Mouse (Mus musculus) skeletal muscle tissue, adult 2 months (tissue): ENCODE results near the gene Capn1.
"Not testable (repeated sequence)": the region's sequence is repeated elsewhere in the genome, so short reads cannot be mapped to it uniquely, and the experiment has no call there.

ENCODE experiments used
- DNase-seq: peaks from one replicate; pipeline ENCODE4 v3.0.0-alpha.2; 2012; ENCODE audit warnings: low read depth, low spot score

Gene Capn1

DNA sequence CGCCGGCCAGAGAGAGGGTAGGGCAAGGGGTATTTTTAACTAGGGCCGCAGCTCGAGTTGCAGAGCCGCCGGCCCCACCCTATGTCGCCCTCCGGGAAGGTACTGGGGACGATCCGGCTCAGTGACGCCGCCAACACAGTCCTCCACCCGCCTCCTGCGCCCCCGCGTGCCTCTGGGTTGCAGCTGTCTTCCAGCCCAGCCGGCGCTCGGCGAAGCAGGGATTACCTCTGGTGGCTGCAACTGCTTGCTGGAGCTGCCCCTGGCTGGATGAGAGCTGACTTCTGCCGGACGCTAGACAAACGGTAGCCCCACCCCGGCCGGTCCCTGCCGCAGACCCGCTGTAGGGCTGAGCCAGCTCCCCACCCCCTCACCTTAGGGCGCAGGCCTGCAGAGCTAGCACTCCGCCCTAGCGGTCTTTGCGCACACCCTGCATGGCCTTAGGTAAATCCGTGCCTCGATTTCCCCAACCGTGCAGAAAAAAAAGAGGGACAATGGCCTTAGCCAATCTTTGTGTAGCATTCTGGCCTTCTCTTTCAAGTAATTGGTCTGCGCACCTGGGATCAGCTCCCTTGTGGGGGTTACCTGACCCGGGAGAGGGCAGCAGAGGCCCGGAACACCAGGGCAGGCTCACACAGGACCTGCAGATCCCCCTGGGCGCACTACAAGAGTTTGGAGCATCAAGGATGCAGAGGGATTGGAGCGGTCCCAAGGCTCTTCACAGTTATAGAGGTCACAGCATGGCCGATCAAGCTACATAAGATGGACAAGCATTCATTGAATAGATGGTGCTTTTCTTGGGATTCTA, at the start of gene Capn1:
Gene Capn1 (minus strand): TSS at position 387 of the 805 bp plus-strand sequence.
- peak; percentile 84 for DNase-seq

DNA sequence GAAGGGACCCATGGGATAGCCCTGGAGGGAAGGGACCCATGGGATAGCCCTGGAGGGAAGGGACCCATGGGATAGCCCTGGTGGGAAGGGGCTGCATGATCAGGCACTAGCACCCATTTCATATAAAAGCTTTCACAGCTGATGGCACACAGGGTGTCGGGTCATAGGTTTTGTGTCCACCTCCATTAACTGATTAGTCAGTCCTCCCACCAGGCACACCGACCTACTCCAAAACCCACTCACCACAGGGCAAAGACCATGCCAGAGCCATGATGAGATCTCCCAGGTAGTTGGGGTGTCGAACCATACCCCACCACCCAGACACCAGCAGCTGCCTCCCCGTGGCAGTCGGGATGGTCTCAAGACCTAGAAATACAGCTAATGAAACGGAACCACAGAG, 47.4 kb upstream of the Capn1 start:
- DNase-seq, result no peak

DNA sequence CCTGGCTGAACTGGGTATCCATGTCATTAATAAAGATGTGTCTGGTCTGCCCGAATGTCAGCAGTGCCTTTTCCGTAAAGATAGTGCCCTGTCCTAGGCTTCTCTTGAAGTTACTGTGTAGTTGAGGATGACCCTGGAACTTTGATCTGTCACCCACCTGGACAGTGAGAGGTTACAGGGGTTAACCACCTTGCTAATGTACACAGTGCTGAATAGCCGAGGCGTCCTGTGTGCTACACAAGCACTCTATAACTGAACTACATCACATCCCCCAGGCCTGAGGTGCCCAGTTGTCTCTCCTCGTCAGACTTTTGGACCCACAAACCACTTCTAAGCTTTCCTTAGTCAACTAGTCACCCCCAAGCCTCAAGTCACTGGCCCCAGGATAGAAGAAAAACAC, 46.7 kb upstream of the Capn1 start:
- DNase-seq, result no peak

DNA sequence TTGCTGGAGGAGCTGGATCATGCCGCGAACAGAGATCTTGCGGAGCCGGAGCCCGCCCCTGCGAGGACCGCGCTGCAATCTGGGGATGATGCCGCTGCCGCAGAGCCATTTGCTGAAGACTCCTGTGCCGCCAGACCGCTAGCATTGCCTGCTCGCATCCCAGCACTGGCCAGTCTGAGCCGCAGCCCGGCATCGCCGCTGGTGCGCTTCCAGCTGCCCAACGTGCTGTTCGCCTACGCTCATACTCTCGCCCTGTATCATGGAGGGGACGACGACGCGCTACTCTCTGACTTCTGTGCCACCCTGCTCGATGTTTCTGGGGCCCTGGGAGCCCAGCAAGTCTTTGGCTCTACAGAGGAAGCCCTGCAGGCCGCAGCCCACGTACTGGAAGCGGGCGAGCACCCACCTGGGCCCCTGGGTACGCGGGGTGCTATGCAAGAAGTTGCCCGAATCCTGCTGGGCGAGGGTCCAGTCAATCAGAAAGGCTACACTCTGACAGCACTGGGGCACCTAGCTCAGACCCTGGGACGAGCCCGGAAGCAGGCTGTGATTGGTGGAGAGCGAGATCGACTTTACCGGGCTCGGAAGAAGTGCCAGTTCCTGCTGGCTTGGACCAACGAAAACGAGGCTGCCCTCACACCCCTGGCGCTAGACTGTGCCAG, 46.1 kb upstream of the Capn1 start:
- no peak for DNase-seq

DNA sequence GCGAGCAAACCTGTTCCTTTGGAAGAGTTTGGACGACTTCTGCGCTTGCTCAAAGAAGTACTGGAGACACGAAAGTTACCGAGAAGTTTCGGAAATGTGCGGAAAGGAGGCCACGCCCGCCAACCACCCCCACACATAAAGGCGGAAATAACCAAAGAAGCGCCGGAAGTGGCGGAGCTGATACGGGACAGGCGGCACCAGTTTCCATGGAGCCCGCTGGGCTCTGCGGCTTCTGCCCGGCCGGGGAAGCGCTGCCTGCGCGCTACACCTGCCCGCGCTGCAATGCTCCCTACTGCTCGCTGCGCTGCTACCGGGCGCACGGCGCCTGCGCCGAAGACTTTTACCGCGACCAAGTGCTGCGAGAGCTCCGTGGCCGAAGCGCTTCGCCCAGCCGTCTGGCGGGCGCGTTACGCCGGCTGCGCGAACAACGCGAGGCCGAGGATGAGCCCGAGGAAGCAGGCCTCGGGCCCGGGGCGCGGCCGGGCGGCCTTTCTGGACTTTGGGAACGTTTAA, 45.4 kb upstream of the Capn1 start, which contains the start of gene Znhit2:
Gene Znhit2 (plus strand): TSS at position 172 of the 513 bp plus-strand sequence.
- peak; percentile 89 for DNase-seq

DNA sequence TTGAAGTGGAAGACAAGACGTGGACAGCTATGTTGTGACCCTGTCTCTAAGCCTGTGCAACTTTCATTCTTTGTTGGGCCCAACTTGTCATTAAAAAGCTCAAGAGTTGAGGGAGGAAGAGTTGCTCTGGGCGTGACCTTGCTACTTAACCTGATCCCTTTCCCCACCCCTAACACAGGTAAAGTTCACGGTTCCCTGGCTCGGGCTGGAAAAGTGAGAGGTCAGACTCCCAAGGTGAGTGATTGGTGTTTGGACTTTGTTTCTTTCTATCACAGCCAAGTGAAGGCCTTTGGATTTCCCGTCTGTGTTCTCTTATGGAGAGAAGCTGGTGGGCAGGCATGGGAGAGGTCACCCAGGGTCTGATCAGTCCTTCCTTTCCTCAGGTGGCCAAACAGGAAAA, 43.3 kb upstream of the Capn1 start:
- DNase-seq, result no peak

DNA sequence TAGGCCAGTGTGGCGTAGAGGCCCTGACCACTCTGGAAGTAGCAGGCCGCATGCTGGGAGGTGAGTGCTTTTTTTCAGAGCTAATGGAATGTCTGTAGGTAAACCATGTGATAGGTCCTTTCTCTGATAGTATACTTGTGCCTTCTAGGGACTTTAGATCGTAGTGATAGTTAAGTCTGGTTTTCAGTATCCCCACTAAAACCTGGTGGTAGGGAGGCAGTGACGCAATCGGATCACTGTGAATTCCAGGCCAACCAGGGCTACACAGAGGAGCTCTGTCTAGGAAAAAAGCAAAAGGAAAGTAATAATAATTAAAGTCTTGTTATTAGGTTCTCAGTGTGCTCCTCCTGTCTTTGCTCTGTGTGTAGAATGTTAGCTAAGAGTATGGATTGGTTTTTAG, 42.8 kb upstream of the Capn1 start:
- no peak for DNase-seq

DNA sequence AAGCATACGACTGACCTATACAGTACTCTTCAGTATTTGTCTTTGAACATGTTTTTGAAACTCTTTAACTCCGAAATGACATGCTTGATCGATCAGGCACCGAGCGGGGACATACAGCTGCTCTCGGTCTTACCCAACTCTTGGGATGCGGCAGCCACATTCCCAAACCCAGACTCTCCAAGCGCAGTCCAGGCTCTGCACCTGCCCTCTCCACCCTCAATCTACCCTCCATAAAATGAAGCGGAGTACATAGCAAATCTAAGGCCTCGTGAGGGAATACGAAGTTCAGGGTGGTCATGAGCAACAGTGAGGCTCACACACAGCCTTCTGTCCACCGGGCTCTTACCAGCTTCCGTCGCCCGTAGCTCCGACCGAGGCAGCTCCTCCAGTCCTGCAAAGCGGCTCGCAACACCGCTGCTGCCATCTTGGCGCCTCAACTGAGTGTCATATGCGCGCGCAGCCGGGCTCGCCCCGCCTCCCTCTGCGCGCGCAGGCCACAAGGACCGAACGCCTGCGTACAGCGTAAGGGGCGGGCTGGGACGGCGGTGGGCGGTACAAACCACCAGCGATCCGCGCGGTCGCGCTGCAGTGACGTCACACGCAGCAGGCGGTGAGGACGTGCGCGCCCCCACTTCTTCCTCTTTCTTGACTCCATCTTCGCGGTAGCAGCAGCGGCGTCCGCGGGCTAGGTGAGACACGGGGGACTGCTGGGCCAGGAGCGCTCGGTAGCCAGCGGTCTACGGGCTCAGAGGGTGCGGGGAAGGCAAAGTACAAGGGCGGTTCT, 41.8 kb upstream of the Capn1 start, which contains the start of the genes Mrpl49 and Fau:
Gene Mrpl49 (minus strand): TSS at position 473 of the 784 bp plus-strand sequence.
Gene Fau (plus strand): TSS at position 532 of the 784 bp plus-strand sequence.
- DNase-seq, result peak; percentile 99

DNA sequence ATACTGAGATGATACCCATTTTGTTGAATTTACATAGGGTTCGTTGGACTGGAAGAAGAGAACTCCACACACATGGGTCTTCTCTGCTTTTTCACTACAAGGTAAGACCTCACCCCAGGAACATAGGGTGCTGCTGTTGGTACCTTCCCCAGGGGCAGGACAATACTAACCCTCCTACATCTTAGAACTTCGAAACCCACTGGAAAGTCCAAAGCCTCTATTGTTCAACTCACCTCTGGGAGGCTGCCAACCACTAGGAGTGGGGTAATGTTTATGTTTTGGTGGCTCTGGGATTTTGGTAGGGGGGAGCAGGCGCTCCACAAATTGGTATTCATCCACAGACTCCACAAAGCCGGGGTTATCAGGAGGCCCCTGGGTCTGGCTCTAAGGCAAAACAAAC, 41.0 kb upstream of the Capn1 start:
- DNase-seq, result no peak

DNA sequence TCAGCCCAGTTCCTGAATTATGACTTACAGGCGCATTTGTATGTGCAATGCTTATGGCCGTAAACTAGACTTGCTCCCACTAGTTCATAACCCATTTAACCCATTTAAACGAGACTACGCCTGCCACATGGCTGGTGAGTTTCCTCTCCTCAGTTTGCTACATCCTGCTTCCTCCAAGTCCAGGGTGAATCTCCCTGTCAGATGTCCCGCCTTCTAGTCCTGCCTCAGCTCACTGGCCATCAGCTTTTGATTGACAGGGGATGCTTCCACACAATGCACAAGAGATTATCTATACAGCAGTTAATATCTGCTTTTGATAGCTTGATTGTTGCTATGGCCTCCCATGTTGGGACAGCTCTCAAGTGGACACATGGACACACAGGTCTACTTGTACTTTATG, 38.6 kb upstream of the Capn1 start:
- DNase-seq, result no peak

DNA sequence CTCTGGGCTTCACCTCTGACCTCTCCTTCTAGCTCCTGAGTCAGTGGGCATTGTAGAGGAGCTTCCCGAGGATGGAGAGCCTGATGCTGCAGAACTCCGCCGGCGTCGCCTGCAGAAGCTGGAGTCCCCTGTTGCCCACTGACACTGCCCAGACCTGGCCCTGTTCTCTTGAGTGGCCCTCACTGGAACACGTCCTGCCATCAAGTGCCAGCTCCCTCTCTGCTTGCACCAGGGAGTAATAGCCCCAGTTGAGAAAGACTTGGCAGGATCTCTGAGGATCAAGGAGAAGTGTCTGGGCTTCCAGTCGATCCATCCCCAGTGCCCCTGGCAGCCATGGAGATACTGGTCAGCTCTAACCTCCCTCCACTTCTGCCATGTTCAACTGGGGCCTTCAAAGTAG, 36.8 kb upstream of the Capn1 start:
- DNase-seq, result no peak

DNA sequence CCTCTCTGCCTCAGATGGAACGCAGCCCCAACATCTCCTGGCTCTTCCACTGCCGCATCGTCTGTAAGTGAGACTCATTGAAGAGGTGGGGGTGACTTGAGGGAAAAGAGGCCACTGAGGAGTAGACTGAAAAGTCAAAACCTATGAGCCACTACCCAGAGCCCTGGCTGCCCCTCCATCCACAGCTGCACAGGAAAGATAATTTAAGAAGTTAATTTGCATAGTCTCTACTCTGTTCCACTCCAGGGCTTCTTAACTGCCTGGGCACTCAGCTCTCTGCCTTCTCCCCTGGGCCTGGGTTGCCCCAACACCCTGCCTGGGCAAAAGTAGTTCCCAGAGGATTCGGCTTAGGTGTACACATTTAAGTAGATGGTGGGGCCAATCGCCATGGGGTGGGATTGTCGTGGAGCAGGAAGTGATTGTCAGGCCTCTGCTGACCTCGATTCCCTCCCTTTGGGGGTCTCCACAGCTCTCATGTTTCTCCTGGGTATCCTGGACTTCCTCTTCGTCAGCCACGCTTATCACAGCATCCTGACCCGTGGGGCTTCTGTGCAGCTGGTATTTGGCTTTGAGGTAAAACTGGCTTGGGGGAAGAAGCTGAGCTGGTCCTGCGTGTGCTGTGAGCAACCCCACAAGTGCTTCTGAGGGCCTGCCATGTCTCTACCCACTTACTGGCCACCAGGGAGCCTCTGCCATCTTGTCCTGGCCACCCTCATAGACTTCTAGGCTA, 33.1 kb upstream of the Capn1 start:
- no peak for DNase-seq

DNA sequence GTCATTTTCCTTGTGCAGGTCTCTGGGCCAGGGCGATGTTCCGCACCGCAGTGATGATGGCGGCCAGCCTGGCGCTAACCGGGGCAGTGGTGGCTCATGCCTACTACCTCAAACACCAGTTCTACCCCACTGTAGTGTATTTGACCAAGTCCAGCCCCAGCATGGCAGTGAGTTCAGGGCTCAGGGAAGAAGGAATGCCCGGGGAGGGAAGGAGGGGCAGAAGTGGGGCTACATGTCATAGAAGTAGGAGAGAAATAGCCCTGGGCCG, 32.1 kb upstream of the Capn1 start:
- no peak for DNase-seq

DNA sequence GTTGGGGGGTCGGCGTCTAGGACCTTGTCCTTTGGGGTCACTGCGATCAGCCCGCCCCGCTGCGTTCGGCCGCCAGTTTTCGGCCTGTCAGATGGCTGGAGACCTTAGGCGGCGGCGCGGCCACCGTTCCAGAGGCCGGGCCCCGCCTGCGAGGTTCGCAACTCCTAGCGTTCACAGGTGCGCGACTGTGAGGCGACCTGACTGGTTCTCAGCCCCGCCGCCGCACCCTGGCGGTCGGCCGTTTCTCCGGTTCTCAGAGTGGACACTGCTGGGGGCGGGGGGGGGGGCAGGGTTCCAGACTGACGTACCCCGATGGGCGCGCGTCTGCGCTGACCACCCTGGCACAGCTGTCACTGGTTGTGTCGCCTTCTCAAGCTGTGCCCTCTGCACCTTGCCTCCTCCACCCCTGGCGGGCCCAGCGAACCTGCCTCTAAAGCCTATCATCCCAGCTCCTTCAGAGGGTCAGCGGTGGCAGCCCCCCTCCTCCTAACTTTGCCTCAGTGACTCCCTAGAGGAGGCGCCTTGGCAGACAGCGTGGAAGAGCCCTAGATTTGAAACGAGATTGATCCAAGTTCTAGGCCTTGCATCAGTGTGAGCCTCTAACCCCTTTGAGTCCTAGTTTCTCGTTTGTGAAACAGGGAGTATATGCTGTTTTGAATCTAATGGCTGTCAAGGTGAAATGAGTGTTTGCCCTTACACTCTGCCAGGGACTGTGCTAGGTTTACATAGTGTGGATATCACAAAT, 31.6 kb upstream of the Capn1 start:
- DNase-seq, result no peak

DNA sequence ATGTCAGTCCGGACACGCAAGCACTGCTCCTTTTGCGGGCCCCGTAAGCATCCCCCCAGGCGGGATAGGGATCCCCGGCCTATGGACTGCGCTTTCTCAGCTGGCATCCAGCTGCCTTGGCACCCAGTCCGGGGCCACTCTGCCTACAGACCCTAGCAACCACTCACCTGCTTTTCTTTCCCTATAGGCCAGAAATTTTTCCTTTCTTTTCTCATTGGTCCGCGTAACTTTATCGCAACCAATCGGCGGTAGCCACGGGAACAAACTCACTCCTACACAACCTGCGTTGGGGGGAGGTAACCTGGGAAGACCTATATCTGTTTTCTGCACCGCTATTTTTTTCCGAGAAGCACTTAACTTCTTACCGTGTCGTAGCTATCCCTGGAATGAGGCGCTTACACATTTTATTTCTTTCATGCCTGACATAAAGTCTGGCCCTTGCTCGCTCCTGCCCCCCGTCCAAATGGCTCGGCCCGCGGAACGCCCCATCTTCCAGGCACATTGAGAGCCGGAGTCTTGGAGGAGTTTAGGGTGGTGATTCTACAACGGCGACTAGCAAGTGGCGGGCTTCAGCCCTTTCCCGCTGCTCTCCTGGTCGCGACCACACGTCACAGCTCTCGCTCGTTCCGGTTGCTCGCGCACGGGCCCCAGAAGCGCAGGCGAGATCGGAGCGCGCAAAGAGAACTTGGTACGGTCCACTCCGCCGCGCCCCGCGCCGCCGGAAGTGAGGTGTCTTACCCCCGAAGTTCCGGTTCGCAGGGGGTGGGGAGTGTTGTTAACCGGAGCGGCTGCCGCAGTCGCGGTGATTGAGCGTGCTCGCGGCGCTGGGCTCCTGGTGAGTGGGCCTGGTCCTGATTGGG, 30.8 kb upstream of the Capn1 start, which contains the start of gene Syvn1:
Gene Syvn1 (plus strand): TSS at position 283 of the 860 bp plus-strand sequence.
- DNase-seq, result peak; percentile 90

DNA sequence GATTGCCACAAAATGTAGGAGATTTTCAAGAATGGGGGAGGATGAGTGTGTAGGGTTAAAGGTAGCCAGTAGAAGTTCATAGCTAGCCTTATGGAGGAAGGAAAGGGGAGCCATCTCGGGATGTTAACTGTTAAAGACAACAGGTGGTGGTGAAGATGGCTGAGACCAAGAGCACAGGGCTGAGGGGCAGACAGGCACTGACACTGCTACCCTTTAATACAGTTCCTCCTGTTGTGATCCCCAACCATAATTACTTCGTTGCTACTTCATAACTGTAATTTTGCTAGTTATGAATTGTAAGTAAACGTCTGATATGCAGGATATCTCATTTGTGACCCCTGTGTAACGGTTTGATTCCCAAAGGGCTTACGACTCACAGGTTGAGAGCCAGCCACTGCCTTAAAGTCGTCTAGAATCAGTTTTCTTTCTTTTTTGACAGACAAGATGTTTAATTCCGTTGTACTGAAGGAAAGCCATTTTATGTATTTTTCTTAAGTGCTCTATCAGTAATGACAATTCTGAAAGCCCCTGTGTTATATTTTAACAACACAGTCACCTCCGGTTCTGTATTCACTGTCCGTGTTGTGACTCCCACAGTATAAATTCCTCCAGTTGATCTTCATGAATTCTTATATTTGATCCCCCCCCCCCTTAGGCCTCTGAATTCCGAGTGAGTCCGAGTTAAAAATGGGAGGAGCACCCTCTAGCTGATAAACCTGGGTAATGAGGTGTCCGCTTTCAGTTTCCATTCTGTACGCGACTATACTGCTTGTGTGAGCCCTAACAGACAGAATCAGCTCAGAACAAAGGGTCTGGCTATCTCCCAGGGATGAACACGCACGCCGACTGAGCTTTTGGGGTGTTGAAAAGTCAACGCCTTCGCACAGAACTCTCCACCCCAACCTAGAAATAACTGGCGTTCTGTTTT, 29.9 kb upstream of the Capn1 start:
- no peak for DNase-seq

DNA sequence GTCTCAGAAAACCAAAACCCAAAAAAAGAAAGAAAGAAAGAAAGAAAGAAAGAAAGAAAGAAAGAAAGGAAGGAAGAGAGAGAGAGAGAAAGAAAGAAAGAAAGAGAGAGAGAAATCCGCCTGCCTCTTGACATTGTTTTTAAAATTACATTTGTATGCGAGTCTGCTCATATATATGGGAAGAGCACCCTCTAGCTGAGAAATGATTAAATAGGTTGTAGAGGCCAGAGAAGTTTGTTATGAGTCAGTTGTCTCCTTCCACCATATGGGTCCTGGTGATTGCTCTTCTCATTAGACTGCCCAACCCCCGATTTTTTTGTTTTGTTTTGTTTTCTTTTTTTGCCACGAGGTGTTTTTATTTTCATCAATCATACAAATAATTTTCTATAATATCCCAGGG, 28.4 kb upstream of the Capn1 start:
- not testable (repeated sequence) for DNase-seq

DNA sequence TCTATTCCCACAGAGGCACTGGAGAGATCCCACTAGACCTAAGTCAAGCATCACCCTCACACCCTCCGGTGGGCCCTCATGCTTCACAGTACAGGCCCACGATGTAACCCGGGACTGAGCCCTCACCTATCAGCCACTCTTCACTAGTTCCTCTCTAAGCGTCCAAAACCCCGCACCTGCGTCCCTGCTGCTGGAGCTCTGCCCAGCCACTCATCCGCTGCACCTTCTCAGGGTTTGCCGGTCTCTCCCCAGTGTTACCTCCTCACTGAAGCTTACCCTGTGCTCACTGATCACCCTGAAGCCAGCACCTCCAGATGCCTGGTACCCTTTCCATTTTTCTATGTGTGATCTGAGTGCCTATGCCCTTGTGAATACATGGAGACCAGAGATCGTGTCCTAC, 26.6 kb upstream of the Capn1 start:
- DNase-seq, result no peak

DNA sequence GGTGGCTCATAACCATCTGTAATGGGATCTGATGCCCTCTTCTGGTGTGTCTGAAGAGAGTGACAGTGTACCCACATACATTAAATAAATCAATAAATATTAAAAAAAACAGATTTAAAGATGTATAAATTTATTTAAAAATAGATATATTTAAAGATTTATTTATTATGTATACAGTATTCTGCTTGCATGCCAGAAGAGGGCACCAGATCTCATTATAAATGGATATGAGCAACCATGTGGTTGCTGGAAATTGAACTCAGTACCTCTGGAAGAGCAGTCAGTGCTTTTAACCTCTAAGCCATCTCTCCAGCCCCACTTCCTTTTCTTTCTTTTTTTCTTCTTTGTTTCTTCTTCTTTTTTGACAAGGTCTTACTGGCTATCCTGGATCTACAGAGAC, 24.3 kb upstream of the Capn1 start:
- DNase-seq, result no peak
